Mouse (Mus musculus): Measurements from ENCODE around the gene Plekha8. TPM values are rescaled to one million over a fixed set of nuclear protein-coding genes. Genes with fewer than 3 reads are reported as not detected.

The Plekha8 gene
- total RNA-seq (2023): 4.0 and 4.9 TPM in 2 replicates

DNA sequence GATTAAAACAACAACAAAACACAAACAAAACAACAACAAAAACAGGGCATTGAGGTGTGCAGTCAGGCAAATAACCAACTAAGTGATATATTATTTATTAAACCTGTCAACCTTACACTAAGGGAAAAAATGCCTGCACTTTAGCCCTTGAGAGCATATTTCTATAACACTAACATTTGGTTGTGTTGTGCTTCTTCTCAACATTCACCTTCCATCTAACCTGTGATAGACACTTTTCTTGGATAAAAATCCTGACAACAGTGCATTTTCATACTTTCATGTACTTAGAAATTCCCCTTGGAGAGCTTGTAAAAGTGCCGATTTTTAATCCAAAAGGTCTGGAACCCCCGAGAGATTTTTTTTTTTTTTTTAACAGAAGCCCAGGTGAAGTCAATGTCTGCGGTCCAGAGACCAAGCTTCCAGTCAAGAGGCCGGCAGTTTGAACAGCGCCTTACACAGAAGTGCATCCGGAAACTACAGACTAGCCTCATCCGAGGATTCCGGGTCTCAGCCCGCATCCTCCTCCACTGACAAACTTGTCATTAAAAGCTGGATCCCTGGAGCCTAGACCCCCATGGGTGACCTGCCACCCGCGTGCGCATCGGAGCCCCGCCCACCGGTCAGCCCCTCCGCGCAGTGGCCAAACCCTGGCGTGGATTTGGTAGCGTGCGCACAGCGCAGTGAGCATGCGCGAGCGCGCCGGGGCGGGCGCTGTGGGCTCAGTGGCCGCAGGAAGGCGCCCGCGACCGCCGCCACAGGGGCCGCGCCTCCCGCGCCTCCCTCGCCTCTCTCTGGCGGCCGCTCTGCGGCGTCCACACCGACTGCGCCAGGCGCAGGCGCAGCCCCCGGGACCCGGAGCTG, at the start of gene Plekha8:
Gene Plekha8 (plus strand): TSS at position 643 of the 861 bp plus-strand sequence.

GRCm38 (mm10) chr6:54565665-54566545, 29.0 kb upstream of the Plekha8 start, which contains the start of gene Scrn1:
Gene Scrn1 (minus strand): TSS chr6:54566489.

GRCm38 (mm10) chr6:54597208-54597607, 2.3 kb downstream of the Plekha8 start, which contains the start of gene Fkbp14:
Gene Fkbp14 (minus strand): TSS chr6:54597308.

DNA sequence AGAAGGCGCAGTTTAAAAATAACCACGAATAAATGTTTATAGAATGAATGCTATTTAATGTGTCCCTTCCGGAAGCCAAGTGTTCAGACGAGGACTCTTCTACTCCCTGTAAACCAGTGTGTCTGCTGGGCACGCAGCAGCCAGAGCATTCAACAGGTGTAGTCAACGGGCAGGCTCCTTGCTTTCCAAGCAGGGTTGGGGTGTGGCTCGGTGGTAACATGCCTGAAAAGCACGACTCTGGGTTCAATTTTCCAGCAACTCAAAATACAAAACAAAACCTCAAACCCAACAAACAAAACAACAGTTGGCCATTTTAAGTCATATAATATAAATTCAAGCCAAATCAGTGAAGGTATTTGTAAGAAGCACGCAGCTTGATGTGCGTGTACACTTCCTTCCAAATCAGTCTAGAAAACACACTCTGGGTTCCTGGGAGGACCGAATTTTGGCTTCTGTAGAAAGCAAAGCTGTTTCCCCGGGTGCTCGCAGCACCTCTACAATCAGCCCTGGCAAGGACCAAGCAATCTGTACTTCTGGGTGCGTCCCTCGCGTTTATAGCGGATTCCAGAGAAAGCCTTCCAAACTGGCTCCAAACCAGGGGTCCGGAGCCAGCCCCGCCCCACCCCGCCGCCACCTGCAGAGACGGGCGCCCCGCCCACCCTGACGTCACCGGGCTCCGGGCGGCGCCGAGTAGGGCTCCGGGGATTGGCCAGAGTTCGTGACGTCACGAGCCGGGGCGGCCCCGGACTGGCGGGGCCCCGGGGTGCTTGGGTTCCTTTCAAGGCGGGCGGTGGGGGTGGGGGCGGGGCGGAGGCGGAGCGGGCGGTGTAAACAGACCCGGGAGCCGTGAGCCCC, 86.2 kb downstream of the Plekha8 start, which contains the start of gene Mturn:
Gene Mturn (plus strand): TSS at position 734 of the 855 bp plus-strand sequence.

Other genes starting within 250 kb of the Plekha8 start
- gene Wipf3, start 165.5 kb upstream of the Plekha8 start, total RNA-seq (2023): not detected in 2 replicates
- not detected in 2 replicates for gene Scrn1, start 28.6 kb upstream of the Plekha8 start, total RNA-seq (2023)
- 0.35 and 0.68 TPM in 2 replicates for gene Fkbp14, start 2.2 kb downstream of the Plekha8 start, total RNA-seq (2023)
- 3.8 and 5.7 TPM in 2 replicates for gene Mturn, start 86.5 kb downstream of the Plekha8 start, total RNA-seq (2023)
- gene Znrf2, start 221.8 kb downstream of the Plekha8 start, total RNA-seq (2023): 20.7 and 28.1 TPM in 2 replicates